Mouse (Mus musculus): ENCODE measurements around the gene Ylpm1. TPM values are rescaled to one million over a fixed set of nuclear protein-coding genes. Genes with fewer than 3 reads are reported as not detected.

Ylpm1 gene
- 37.0 and 39.6 TPM in 2 replicates for polyA plus RNA-seq (2016; fragmentation: Nextera tagmentation; extraction: Ambion mirVana)

DNA sequence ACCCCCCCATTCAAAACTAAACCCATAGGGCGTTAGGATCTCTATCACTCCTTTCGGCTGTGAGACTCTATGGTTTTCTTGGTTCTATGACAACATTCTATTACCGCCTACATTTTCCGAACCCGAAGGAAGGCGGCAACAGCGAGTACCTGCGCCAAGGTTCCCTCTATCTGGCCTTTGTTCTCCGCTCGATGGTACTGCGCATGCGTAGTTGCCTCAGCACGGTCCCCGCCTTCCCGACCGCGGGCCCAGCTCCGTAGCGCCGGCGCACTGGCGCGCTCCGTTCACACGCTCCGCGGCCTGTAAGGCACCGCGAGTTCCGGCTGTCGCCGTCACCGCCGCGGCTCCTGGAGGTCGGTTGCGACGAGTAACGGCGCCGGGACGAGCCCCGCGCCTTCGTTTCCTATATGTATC, at the start of gene Ylpm1:
Ylpm1 (plus strand) TSS at position 239 of the 414 bp plus-strand sequence.
- under 1% methylated on average over 45 of the region's 45 CpGs for WGBS
- ATAC-seq (ENCODE audit: insufficient number of reproducible peaks, insufficient read depth, low FRiP score, low TSS enrichment) = peak; percentile 97
- Histone ChIP-seq H3K27ac (peak within 1 kb of the TSS; percentile 81), H3K36me3 (no peaks in the 10 kb centered on the region), H3K4me1 (peaks cover 18% of the 10 kb centered on the region), H3K9ac (peak within 1 kb of the TSS; percentile 95), H3K9me3 (no peaks in the 10 kb centered on the region), H3K4me3 (peak within 1 kb of the TSS; percentile 90), H3K4me2 (replicated peaks) (peak within 1 kb of the TSS; percentile 87), H3K27me3 (no peaks in the 10 kb centered on the region)

DNA sequence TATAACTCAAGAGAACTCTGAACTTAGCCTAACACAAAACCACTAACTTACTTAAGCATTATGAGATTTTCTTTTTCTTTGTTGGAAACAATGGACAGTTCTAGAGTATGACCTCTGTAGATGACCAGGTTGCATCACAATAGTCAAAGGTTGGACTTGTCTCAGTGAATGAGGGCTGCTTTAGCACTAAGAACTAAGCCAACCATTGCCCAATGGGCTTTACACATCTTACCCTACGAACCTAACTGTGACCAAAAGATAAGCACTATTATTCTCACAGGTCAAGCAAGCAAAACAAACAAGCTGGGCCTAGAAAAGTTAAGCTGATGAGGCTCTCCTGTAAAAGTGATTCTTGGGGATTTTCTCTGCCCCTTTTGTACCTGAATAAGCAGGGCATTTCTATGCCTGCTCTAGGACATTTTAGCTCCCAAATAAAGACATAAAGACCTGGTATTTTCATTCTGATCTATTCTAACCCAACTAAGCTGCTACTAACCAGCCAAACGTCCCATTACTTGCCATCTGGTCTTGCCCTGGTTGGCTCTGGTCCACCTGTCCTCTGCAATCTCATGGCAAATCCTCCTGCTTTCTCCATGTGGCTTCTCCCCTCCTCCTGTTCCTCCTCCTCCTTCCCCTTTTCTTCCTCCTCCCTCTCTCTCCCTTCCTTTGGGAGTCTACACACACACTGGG, 48.1 kb upstream of the Ylpm1 start:
- Histone ChIP-seq H3K27me3 (no peaks in the 10 kb centered on the region), H3K9me3 (no peaks in the 10 kb centered on the region), H3K4me3 (no peak overlapping the region), H3K36me3 (peaks cover 31% of the 10 kb centered on the region), H3K4me2 (replicated peaks) (no peak overlapping the region), H3K4me1 (no peaks in the 10 kb centered on the region), H3K27ac (no peak overlapping the region), H3K9ac (no peak overlapping the region)
- no peak for ATAC-seq (ENCODE audit: insufficient number of reproducible peaks, insufficient read depth, low FRiP score, low TSS enrichment)
- 66% methylated on average over 2 of the region's 2 CpGs for WGBS

DNA sequence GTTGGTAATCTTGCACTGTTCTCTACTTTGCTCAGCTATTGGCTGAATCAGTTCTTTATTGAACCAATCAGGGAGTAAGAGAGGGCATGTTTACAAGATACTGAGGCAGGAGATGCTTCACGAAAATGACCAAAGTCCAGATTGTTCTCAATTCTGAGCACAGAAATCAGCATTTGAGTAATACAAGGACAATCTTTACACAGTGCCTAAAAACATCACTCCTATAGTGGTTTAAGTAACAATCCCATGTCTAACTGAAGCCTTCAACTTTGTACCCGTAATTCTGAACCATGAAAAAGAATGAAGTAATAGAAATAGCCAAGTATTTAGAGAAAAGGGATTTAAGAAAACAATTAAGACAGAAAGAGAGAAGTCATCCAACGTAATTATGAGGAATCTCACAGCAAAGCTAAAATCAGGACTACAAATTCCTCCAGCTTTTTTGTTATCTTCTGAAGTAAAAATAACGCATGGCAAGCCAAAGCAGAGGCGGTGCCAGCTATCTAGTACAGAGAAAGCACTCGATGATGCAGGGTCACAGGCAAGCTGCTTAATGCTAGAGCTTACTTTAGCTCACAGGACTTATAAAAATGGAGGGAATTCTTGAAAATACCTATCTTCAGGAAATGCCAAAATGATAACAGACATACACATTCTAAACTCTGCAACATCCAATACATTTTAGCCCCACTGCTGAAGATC, 47.4 kb upstream of the Ylpm1 start:
- H3K9ac ChIP-seq = no peak overlapping the region
- ATAC-seq (ENCODE audit: insufficient number of reproducible peaks, insufficient read depth, low FRiP score, low TSS enrichment) = no peak
- no peak overlapping the region for H3K27ac ChIP-seq
- no peak overlapping the region for H3K4me2 ChIP-seq (replicated peaks)
- H3K27me3 ChIP-seq = no peaks in the 10 kb centered on the region
- no peak overlapping the region for H3K4me3 ChIP-seq
- WGBS = 91% methylated on average over 6 of the region's 6 CpGs
- H3K36me3 ChIP-seq = peaks cover 27% of the 10 kb centered on the region
- no peaks in the 10 kb centered on the region for H3K4me1 ChIP-seq
- H3K9me3 ChIP-seq = no peaks in the 10 kb centered on the region

DNA sequence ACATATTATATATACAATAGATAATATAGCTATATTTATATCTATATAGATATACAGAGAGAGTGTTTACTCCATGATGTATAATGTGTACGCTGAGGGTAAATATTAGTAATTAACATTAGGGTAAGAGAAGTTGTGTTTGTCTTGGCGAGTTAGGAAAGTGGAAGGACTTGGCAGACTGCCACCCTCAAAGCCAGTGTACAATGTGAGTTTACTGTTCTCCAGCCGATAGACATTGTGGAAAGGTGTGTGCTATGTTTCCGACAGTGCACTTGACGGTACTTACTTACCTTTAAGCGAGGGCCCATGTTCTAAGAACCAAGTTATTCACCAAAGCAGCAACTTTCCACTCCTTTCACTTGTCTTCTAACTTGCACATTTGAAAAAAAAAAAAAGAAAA, 45.4 kb upstream of the Ylpm1 start:
- ATAC-seq (ENCODE audit: insufficient number of reproducible peaks, insufficient read depth, low FRiP score, low TSS enrichment) = no peak
- Histone ChIP-seq H3K9me3 (no peaks in the 10 kb centered on the region), H3K27me3 (no peaks in the 10 kb centered on the region), H3K4me3 (no peak overlapping the region), H3K27ac (no peak overlapping the region), H3K4me1 (no peaks in the 10 kb centered on the region), H3K36me3 (peaks cover 21% of the 10 kb centered on the region), H3K9ac (no peak overlapping the region), H3K4me2 (replicated peaks) (no peak overlapping the region)
- WGBS = 95% methylated on average over 6 of the region's 6 CpGs

DNA sequence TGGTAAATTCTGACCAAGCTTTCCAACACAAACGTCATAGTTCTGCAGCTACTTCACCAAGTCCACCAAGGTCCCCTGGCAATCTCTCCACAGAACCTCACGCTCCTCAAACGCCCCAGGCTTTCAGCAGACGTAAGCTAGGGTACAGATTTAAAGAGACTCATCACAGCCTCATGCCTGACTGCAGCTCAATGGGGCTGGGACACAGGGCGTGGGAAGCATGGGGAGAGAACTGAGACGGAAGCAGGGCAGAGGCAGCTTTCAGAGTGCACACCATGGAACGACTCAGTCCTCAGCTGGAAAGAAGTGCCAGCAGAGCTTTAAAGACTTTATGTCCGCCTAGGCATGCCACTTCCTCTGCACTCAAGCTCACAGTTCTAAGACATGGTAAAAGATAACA, 44.6 kb upstream of the Ylpm1 start:
- H3K4me2 ChIP-seq (replicated peaks) = no peak overlapping the region

DNA sequence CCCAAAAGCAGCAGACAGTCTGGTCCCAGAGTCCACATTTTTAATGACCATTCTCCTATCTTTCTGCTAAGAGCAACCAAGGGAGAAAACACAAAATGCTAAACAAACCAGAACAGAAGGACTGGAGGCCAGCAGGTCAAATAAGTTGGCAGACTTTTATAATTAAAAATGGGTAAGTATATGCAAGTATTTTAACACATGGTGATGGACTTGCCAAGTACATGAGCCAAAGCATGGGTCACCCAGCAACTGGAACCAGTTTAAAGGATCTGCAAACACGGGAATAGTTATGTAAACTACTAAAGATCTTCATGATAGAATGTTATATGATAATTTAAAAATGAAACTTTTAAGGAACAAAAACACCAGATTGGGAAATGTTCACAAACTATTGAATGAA, 43.8 kb upstream of the Ylpm1 start:
- H3K4me2 ChIP-seq (replicated peaks) = no peak overlapping the region
- H3K36me3 ChIP-seq = peaks cover 14% of the 10 kb centered on the region; the same call in 1 of the 2 replicates
- no peaks in the 10 kb centered on the region for H3K4me1 ChIP-seq
- no peaks in the 10 kb centered on the region for H3K27me3 ChIP-seq
- H3K4me3 ChIP-seq = no peak overlapping the region
- 65% methylated on average over 1 of the region's 1 CpGs for WGBS
- H3K27ac ChIP-seq = no peak overlapping the region
- H3K9me3 ChIP-seq = no peaks in the 10 kb centered on the region
- no peak for ATAC-seq (ENCODE audit: insufficient number of reproducible peaks, insufficient read depth, low FRiP score, low TSS enrichment)
- H3K9ac ChIP-seq = no peak overlapping the region

More for the DNA sequence above, 44.6 kb upstream of the Ylpm1 start:
- Histone ChIP-seq H3K27me3 (no peaks in the 10 kb centered on the region), H3K27ac (no peak overlapping the region), H3K9ac (no peak overlapping the region), H3K36me3 (peaks cover 17% of the 10 kb centered on the region), H3K4me3 (no peak overlapping the region), H3K4me1 (no peaks in the 10 kb centered on the region), H3K9me3 (no peaks in the 10 kb centered on the region)
- no peak for ATAC-seq (ENCODE audit: insufficient number of reproducible peaks, insufficient read depth, low FRiP score, low TSS enrichment)
- 75% methylated on average over 8 of the region's 8 CpGs for WGBS

DNA sequence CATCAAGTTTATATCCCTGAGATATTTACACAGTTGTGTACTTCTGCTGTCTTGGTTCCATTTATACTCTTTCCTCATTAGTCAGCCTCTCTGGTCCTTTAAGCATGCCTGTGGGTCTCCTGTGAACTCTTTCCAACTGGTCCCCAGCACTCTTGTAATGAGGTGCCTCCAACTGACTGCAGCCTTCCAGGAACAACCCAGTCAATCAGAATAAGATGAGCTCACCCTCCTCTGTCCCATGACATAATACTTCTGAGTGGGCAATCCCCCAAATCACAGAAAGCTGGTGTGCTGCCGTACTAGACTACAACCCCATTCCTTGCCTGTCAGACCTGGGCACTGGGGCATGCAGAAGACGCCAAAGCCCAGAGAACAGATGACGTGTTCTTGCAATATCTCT, 39.8 kb upstream of the Ylpm1 start:
- Histone ChIP-seq H3K27me3 (no peaks in the 10 kb centered on the region), H3K4me1 (no peaks in the 10 kb centered on the region), H3K27ac (no peak overlapping the region), H3K36me3 (peaks cover 5% of the 10 kb centered on the region; the same call in 1 of the 2 replicates), H3K9ac (no peak overlapping the region), H3K4me3 (no peak overlapping the region), H3K4me2 (replicated peaks) (no peak overlapping the region), H3K9me3 (no peaks in the 10 kb centered on the region)
- no peak for ATAC-seq (ENCODE audit: insufficient number of reproducible peaks, insufficient read depth, low FRiP score, low TSS enrichment)
- 94% methylated on average over 3 of the region's 3 CpGs for WGBS

DNA sequence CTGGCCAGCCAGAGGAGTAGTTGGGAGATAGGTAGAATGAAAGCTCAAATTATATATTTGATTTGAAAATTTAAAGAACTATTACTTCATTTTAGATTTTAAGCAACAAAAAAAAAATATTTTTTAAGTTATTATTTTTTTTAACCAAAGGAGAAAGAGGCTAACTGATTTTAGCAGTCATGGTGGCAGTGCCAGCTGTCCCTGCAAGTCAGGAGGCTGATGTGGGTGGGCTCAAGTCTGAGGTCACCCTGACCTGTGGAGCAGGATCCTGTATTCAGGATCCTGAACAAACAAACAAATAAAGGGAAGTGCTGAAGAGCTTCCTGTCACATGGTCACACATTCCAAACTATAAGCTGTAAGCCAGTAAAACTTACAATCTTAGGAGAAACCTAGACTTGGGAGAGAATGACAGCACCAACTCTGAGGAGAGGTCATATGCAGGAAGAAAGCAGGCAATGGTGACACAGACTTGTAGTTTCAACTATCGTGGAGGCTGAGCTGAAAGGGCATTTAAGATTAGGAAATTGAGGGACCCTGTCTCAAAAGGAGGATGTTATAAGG, 37.2 kb upstream of the Ylpm1 start:
- Histone ChIP-seq H3K27ac (no peak overlapping the region), H3K4me2 (replicated peaks) (no peak overlapping the region), H3K27me3 (no peaks in the 10 kb centered on the region), H3K9me3 (no peaks in the 10 kb centered on the region), H3K9ac (no peak overlapping the region), H3K36me3 (peaks cover 5% of the 10 kb centered on the region; the same call in 1 of the 2 replicates), H3K4me3 (no peak overlapping the region), H3K4me1 (no peaks in the 10 kb centered on the region)
- 83% methylated on average over 1 of the region's 1 CpGs for WGBS
- ATAC-seq (ENCODE audit: insufficient number of reproducible peaks, insufficient read depth, low FRiP score, low TSS enrichment) = no peak

DNA sequence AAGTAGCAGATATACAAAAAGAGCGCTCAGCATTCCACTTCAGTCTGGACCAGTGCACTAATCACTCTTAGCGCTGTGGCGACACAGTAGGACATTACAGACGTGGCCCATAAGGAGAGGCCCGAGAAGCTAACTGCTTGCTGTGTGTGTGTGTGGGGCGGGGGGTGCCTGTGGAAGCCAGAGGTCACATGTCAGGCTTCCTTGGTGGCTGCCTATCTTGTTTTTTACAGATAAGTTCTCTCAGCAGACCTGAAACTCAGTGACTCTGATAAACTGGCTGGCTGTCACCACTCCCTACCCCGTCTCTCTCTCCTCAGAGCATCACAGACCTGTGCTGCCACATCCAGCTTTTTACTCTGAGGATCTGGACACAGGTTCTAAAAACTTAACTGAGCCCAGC, 33.5 kb upstream of the Ylpm1 start:
- H3K27me3 ChIP-seq = no peaks in the 10 kb centered on the region
- H3K27ac ChIP-seq = no peak overlapping the region
- H3K4me3 ChIP-seq = no peak overlapping the region
- WGBS = 85% methylated on average over 7 of the region's 7 CpGs
- no peak overlapping the region for H3K4me2 ChIP-seq (replicated peaks)
- H3K9ac ChIP-seq = no peak overlapping the region
- no peaks in the 10 kb centered on the region for H3K9me3 ChIP-seq
- H3K36me3 ChIP-seq = peaks cover 11% of the 10 kb centered on the region
- ATAC-seq (ENCODE audit: insufficient number of reproducible peaks, insufficient read depth, low FRiP score, low TSS enrichment) = no peak
- no peaks in the 10 kb centered on the region for H3K4me1 ChIP-seq

DNA sequence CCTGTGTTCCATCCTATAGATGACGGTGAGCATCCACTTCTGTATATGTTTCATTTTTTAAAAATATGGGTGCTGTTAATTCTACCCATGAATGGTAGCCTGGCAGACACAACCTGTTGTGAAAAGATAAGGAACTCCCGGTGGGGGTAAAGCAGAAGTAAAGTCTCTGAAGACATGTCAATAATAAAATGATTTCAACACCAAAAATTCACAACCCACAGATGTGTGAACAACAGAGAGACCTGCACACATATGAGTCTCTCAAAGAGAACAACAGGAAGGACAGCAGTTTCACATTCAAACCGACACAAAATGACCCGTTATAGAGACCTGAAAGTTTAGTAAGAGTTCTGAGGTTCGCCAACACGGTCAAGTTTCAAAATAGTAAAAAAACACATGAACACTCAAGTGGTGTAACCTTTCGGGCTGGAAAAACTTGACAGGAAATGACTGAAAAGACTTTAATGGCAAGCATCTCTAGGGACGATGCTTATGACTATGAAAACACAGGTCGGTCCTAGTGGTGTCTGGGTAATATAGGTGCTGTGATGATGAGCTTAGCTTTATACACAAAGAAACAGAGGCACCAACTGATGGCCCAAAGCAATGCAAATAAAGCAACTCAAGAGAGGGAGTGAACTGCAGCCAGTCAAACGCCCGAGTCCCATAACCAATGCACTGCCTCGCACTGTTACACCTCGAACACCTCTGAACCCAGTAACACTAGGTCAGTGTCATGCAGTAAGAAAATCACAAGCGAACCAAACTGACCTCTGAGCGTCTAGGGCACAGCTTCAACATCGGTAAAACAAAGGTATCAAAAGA, 27.1 kb upstream of the Ylpm1 start:
- H3K27me3 ChIP-seq = no peaks in the 10 kb centered on the region
- peaks cover 16% of the 10 kb centered on the region for H3K4me1 ChIP-seq
- H3K9me3 ChIP-seq = no peaks in the 10 kb centered on the region
- H3K27ac ChIP-seq = no peak overlapping the region
- H3K4me3 ChIP-seq = peak overlapping the region; percentile 91
- ATAC-seq (ENCODE audit: insufficient number of reproducible peaks, insufficient read depth, low FRiP score, low TSS enrichment) = no peak
- WGBS = 85% methylated on average over 16 of the region's 16 CpGs
- H3K36me3 ChIP-seq = peaks cover 17% of the 10 kb centered on the region; the same call in 1 of the 2 replicates
- peak overlapping the region; percentile 95 for H3K4me2 ChIP-seq (replicated peaks)
- H3K9ac ChIP-seq = no peak overlapping the region

DNA sequence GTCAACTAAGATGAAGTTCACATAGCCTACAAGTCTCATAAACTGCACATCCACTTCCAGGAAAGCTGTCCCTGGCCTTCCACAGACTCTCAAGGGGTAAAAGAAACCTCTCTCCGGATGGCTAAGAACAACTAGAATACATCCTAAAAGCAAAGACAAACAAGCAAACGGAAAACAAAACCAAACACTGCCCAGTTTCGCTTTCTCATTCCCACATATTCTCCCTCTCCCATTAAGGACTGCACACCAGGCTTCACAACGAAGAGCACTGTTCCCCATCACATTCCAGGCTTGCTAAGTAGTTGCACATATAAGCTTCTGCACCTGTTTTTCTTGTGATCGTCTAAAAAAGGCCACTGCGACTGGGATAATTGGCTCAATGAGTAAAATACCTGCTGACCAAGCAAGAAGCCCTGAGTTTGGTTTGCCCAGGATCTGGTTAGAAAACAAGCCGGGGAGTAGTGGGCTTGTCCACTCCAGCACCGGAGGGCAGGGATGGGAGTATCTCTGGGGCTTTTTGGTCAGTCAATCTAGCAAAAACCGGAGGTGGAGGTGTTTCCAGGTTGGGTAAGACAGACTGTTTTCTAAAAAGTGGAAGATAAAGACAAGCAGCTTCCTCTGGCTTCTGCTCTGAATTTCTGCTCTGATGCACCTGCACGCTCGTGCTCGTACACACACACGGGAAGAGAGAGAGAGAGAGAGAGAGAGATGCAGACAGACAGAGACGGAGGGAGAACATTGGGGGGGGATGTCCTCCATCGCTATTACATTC, 26.3 kb upstream of the Ylpm1 start:
- no peak overlapping the region for H3K27ac ChIP-seq
- peaks cover 21% of the 10 kb centered on the region for H3K36me3 ChIP-seq
- 27% methylated on average over 15 of the region's 15 CpGs for WGBS
- H3K9me3 ChIP-seq = no peaks in the 10 kb centered on the region
- peak overlapping the region; percentile 91 for H3K4me3 ChIP-seq
- H3K4me2 ChIP-seq (replicated peaks) = peak overlapping the region; percentile 95
- peak overlapping the region; percentile 84 for H3K9ac ChIP-seq
- no peaks in the 10 kb centered on the region for H3K27me3 ChIP-seq
- no peak for ATAC-seq (ENCODE audit: insufficient number of reproducible peaks, insufficient read depth, low FRiP score, low TSS enrichment)
- H3K4me1 ChIP-seq = peaks cover 16% of the 10 kb centered on the region
